Mouse (Mus musculus): ENCODE measurements around the gene Galnt17.

- TF ChIP-seq CTCF (IDR thresholded peaks at IDR 0.05; ENCODE audit: low read depth, low read length) (no peak), POLR2A (IDR thresholded peaks at IDR 0.05; ENCODE audit: extremely low read depth, insufficient read depth, low read length) (no peak)
Observed at GRCm38 (mm10) chr5:130891735-130892134, 416.6 kb downstream of the Galnt17 start.

Measured in liver, adult 2 months (tissue).